Mouse (Mus musculus) heart, adult 2 months (tissue): ENCODE results near the gene Slc38a9.

ENCODE experiments used
- CTCF ChIP-seq: fragments of 200-600 bp; IDR thresholded peaks from 2 replicates; pipeline ENCODE4 v1.8.1; 2022; ENCODE audit warnings: antibody characterized with exemption, mild to moderate bottlenecking, moderate library complexity
- POLR2A ChIP-seq: fragments of 200-500 bp; IDR thresholded peaks from 2 replicates; pipeline ENCODE4 v1.6.1; 2011; ENCODE audit warnings: mild to moderate bottlenecking, low read depth, low read length, control low read depth; ENCODE audit not compliant: insufficient read depth

- TF ChIP-seq POLR2A (no peak), CTCF (no peak)
Measured at GRCm38 (mm10) chr13:112642897-112643296, 17.7 kb upstream of the Slc38a9 start.
